Mouse (Mus musculus) neural tube, embryonic 10.5 days (tissue): ENCODE results near the gene Churc1.
A peak's percentile ranks its signal among the peaks of the same experiment; 100 is the strongest.

Experiments used
- DNase-seq: peaks from one replicate; pipeline ENCODE4 v3.0.0-alpha.2; 2017; ENCODE audit warnings: low spot score; ENCODE audit errors: extremely low spot score

The Churc1 gene

GRCm38 (mm10) chr12:76765354-76765851 lies at the start of gene Churc1, which contains the start of gene Fntb:
Gene Churc1 (plus strand): TSS chr12:76765538.
Gene Fntb (plus strand): TSS chr12:76765589.
- DNase-seq = peak; percentile 92

DNA sequence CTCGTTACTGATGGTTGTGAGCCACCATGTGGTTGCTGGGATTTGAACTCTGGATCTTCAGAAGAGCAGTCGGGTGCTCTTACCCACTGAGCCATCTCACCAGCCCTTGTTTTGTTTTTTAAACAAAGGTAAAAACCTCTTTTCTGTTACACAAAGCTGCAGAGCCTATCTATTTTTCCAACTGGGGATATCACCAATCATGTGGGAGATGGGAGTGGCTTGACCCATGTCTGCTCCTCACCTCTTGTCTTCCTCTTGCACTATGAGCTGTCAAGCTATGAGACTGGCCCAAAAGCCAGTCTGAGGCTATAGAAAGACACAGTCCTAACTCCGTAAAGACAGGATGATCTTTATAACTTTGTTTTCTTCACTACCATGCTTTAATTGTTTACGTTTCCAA lies 47.0 kb upstream of the Churc1 start:
- DNase-seq = no peak

GRCm38 (mm10) chr12:76720572-76720971 lies 44.8 kb upstream of the Churc1 start:
- DNase-seq = no peak

- no peak for DNase-seq
Measured at GRCm38 (mm10) chr12:76722026-76722425, 43.3 kb upstream of the Churc1 start.

DNA sequence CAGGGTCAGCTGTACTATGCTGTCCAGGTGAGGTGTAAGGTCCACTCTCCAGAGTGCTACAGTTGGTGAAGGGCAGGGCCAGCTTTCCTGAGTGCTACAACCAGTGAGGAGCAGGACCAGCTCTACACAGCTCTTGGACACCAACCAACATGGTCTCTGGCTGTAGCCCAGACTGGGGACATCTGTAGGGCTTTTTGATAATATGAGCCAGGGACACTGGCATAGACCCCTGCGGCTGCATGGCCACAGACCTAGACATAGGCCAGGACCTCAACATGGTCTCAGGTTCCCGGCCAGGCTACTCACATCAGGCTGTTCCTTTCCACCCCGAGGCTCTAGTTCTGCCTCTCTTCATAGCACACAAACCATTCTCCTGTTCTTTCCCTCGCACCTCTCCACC lies 37.4 kb upstream of the Churc1 start:
- DNase-seq = no peak

- DNase-seq = no peak
Measured at GRCm38 (mm10) chr12:76750866-76751459, 14.4 kb upstream of the Churc1 start.

DNA sequence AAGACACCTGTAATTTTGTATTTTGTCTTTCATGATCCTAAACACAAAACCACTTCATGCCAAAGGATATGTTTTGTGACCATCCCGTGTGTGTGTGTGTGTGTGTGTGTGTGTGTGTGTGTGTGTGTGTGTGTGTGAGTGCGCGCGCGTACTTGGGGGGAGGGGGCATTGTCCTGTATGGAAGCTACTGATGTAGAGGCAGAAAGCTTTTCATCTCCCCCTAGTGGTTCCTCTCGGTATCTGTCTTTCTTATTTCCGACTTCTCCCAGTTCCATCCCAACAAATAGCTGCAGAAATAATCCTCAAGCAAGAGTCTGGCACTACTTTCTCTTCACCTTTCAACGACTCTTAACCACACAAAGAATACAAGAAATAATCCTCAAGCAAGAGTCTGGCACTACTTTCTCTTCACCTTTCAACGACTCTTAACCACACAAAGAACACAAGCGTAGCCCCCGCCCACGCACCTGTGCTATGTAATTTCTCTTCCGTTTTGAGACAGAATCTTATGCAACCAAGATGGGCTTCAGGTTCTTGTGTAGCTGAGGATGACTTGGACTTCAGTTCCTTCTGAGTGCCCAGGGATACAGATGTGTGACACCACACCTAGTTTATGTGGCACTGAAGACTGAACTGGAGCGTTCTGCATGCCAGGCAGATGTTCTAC lies 12.6 kb upstream of the Churc1 start:
- peak; percentile 26 for DNase-seq

DNA sequence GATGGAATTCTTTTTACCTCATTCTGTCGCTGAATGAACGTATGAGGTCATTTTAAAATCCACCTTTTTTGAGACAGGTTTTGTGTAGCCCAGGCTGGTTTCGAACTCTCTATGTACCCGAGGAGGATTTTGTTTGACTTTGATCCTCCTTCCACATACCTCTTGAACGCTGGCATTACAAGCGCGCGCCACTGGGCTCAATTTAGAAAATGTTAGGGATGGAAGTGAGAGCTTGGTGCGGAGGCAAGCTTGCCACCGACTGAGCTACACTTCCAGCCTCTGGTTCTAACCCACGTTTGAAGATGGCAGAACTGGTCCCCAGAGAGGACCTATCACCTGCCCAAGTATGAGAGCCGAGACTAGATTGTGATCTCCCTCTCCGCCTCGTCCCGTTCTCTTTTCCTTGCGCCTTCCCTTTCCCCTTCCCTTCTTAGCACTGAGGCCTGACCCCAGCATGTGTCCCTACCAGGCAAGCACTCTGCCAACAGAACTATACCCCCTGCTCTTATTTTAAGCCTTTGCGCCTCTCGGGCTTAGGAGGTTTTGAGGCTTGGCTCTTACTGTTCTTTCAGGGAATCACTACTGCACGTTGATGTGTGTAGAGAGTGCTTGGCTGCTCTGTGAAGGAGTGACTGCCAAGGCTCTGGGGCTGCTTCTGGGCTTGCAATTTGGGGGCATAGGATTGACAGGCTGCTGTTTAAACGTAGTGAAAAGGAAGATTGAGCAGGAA lies 728 bp downstream of the Churc1 start:
- DNase-seq = no peak

GRCm38 (mm10) chr12:76770841-76771500 lies 5.6 kb downstream of the Churc1 start:
- DNase-seq = no peak

DNA sequence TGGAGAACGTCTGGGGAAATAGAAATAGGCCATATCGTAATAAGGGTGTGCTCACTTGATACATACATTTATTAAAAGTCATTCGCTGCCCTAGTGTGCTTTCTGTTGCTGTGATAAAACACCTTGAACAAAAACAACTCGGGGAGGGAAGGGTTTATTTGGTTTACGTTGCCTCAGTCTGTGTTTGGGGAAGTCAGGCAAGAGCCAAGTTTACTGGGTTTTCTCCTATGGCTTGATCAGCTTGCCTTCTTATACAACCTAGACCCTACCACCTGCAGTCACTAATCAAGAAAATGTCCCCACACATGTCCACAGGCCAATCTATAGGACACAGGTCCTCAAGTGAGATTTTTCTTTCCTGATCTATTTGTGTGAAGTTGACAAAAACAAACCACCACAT lies 6.2 kb downstream of the Churc1 start:
- no peak for DNase-seq

- DNase-seq = no peak
Measured at GRCm38 (mm10) chr12:76774652-76775051, 9.3 kb downstream of the Churc1 start.

- DNase-seq = no peak
Measured at GRCm38 (mm10) chr12:76775132-76775531, 9.8 kb downstream of the Churc1 start.

- DNase-seq = no peak
Measured at GRCm38 (mm10) chr12:76776898-76777297, 11.6 kb downstream of the Churc1 start.

DNA sequence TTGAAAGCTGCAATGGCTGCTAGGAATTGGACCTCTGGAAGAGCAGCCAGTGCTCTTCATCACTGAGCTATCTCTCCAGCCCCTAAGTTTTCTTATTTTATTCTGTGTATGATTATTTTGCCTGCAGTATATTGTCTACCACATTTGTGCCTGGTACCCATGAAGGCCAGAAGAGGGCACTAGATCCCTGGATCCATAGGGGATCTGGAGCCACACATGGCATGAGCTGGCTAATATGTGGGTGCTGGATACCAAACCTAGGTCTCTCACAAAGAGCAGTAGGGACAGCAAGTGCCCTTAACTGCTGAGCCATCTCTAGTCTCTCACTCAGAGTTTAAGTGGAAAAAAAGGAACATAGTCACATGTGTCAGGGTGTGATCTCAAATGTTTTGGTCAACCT lies 12.5 kb downstream of the Churc1 start:
- DNase-seq = no peak

- no peak for DNase-seq
Measured at GRCm38 (mm10) chr12:76778305-76779083, 13.2 kb downstream of the Churc1 start.

DNA sequence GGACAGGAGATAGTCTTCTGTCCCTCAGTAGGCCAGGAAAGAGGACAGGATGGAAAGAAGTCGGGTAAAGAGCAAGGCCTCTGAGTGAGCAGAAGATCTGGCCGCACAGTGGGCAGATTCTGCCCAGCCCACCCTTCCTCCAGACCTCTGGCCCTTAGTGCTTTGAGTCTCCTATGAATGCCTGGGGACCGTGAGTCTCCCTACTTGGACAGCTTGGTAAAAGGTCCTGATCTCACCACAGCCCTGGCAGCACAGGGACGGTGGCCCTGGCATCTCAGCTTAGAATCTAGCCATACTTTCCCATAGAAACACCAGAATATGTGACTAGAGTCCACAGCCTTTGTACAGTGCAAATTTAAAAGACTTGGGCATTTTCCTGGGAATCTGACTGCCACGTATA lies 14.6 kb downstream of the Churc1 start:
- DNase-seq = no peak

GRCm38 (mm10) chr12:76780639-76781468 lies 15.5 kb downstream of the Churc1 start:
- no peak for DNase-seq

- no peak for DNase-seq
Measured at GRCm38 (mm10) chr12:76784056-76784619, 18.8 kb downstream of the Churc1 start.

GRCm38 (mm10) chr12:76790446-76791084 lies 25.2 kb downstream of the Churc1 start:
- DNase-seq = no peak
